Comparison of ENCODE assay signal across 8 mouse cellular contexts in genomic region chr7:130770707-130771106, GRCm38 (mm10). TPM values are rescaled to one million over a fixed set of nuclear protein-coding genes. Genes with fewer than 3 reads are reported as not detected.
DNase-seq lines count a peak whose midpoint lies in the region; ATAC-seq and TF ChIP-seq lines count a peak whose summit lies in the region.

No protein-coding gene starts in this region.

- ATAC-seq in heart, postnatal 0 days (ENCODE audit: insufficient read depth, low read depth), result no peak
- ATAC-seq in megakaryocyte, adult 5-6 weeks (ENCODE audit: poor library complexity, severe bottlenecking), result peak; percentile 78

- H3K9ac ChIP-seq in heart, postnatal 0 days (replicated peaks; ENCODE audit: low read depth, low read length), result no peak overlapping the region

- 29% methylated on average over 3 of the region's 3 CpGs for WGBS in heart, postnatal 0 days

- TF ChIP-seq CTCF in E14TG2a.4 (conservative IDR thresholded peaks at IDR 0.05; ENCODE audit: low read length), result peak; percentile 84
- peak; percentile 88 for TF ChIP-seq CTCF in heart, postnatal 0 days (IDR thresholded peaks at IDR 0.05; ENCODE audit: low read depth)

- H3K36me3 ChIP-seq in E14TG2a.4 (ENCODE audit: insufficient read depth, low read length), result no peaks in the 10 kb centered on the region
- no peaks in the 10 kb centered on the region for H3K36me3 ChIP-seq in heart, postnatal 0 days (replicated peaks; ENCODE audit: control insufficient read depth, insufficient read depth, low read length)

- no peak overlapping the region for H3K4me2 ChIP-seq in heart, postnatal 0 days (ENCODE audit: low read depth, low read length)

- DNase-seq in adrenal gland, adult 8-10 months, result peak; percentile 67
- DNase-seq in embryo, embryonic 10.5 days (ENCODE audit: low spot score), result peak; percentile 93
- peak; percentile 70 for DNase-seq in heart, postnatal 0 days (ENCODE audit: low spot score)
- DNase-seq in layer of hippocampus, adult 9-11 months, result peak; percentile 77
- peak; percentile 77 for DNase-seq in right cerebral cortex, postnatal 25 days
- DNase-seq in urinary bladder, postnatal 36 days (ENCODE audit: low spot score in 2 of 2), result peak; percentile 75 to 80

- H3K4me3 ChIP-seq in E14TG2a.4 (replicated peaks; ENCODE audit: low read length), result no peak overlapping the region
- H3K4me3 ChIP-seq in heart, postnatal 0 days (ENCODE audit: low read depth, low read length), result no peak overlapping the region

- peaks cover 29% of the 10 kb centered on the region for H3K4me1 ChIP-seq in E14TG2a.4 (replicated peaks; ENCODE audit: low read depth, low read length)
- H3K4me1 ChIP-seq in heart, postnatal 0 days (ENCODE audit: control insufficient read depth, insufficient read depth), result peaks cover 5% of the 10 kb centered on the region; the same call in 1 of the 2 replicates

- H3K27ac ChIP-seq in heart, postnatal 0 days (ENCODE audit: low read depth), result no peak overlapping the region

- H3K27me3 ChIP-seq in E14TG2a.4 (ENCODE audit: insufficient read depth, low read length), result 0 out of 2 replicates have a peak, but pooled peaks cover 2% of the 10 kb centered on the region
- no peaks in the 10 kb centered on the region for H3K27me3 ChIP-seq in heart, postnatal 0 days (ENCODE audit: control insufficient read depth, insufficient read depth, low read length)

- peaks cover 14% of the 10 kb centered on the region for H3K9me3 ChIP-seq in E14TG2a.4 (ENCODE audit: low read length)
- H3K9me3 ChIP-seq in heart, postnatal 0 days (replicated peaks; ENCODE audit: control insufficient read depth, low read length), result no peaks in the 10 kb centered on the region

- no peak for TF ChIP-seq EP300 in heart, postnatal 0 days (IDR thresholded peaks at IDR 0.05; ENCODE audit: low read depth)

RNA-seq across cellular contexts. Expression of gene Btbd16, which starts 3.2 kb away (rescaled TPM):
- total RNA-seq in adrenal gland, adult 8-10 months (2022), result under 1 TPM in 2 of 4 experiments, not detected in 2; 0.30 to 0.55 TPM
- total RNA-seq in heart, postnatal 0 days (2014; rRNA removed; ENCODE audit: low replicate concordance), result not detected in 2 replicates
- polyA plus RNA-seq in heart, postnatal 0 days (2015; fragmentation: Nextera tagmentation; extraction: Ambion mirVana), result 0.12 and 0.25 TPM in 2 replicates
- 0.25 TPM in 1 of 2 replicates, not detected in the other for total RNA-seq in megakaryocyte, adult 5-6 weeks (2015)
- 0.29 TPM in 1 of 2 replicates, not detected in the other for total RNA-seq in megakaryocyte, adult 5-6 weeks (2017)
